Mouse (Mus musculus): ENCODE results near the gene Fen1.
A peak's percentile ranks its signal among the peaks of the same experiment; 100 is the strongest.

Fen1 gene

DNA sequence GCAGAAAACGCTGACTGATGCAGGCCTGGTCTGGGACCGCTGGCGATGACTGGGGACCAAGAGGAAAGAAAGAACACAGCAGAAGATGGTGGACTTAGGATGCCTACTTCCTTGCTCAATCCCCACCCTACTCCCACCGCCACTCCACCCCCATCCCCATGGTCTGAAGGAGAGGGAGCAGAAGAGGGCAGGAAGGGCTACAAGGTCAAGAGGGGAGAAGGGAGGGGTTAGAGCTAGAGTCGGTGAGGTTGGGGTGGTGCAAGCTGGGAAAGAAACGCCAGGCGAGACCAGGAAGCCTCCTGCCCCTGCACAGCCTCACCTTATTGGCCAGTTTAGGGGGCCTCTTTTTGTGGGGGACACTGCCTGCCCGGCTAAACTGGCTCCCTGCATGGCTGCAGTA is 12.1 kb upstream of the Fen1 start:
- no peak for DNase-seq (ENCODE audit: low read depth, low spot score)

DNA sequence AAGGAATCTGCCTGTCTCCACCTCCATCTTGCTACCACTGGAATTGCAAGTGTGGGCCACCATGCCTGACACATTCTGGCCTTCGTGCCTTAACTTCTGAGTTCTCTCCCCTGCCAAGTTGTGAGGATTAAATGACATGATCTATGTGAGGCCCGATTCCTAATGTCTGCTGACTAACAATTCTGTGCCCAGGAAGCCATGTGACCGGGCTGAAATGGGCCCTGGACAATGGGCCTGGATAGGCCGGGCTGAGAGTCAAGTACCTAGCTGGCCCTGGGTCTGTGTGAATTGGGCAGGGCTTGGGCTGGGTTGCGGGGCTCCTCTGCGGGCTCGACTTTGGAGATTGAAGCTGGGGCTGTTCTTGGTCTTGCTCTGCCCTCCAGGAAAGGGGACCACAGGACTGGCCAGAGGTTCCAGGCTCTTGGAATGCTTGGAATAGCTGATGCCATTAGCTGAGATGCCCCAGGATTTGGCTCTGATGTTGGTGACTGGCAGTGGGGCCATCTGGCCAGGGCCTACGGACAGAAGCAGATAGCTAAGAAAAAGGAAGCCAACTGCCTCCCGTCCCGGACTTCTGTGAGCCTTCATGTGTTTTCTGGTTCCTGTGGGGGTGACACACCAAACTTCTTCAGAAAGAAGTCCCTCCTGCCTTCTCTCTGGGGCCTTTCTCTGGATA is 10.0 kb upstream of the Fen1 start:
- DNase-seq (ENCODE audit: low read depth, low spot score): peak; percentile 24

DNA sequence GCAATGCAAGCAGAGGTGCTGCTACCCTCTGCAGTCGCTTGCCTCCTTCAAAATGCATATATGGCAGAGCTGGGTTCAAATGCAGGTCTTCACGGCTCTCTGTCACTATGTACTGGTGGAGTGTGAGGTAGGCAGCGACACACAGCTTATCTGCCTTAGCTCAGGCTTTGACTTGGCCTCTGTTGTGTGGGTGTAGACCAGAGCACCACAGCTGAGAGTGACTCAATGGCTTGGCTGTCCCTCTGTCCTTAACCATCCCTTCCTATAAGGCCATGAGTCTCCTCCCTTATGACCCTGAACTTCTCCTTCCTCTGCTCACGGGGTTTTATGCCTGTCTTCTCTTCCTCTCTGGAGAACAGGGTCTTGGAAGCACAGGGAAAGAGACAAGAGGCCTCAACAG is 6.9 kb upstream of the Fen1 start:
- DNase-seq (ENCODE audit: low read depth, low spot score): no peak

DNA sequence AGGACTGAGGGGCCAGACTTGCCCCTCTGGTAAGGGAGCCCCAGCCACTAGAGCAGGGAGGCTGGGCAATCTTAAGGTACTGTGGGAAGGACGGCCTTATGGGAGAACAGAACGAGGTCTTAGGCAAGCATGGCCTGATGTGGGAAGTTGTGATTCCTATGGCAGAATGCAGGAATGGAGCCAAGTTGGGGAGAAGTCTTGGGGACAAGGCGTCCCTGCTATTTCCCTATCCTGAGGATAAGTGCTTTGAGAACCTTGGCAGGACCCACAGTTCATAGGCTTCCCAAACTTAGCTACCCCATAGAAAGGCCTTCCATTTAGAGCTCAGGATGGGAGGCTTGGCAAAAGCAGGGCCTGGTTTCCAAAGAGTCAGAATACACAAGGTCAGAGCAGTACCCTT is 4.9 kb upstream of the Fen1 start:
- DNase-seq (ENCODE audit: low read depth, low spot score): no peak

DNA sequence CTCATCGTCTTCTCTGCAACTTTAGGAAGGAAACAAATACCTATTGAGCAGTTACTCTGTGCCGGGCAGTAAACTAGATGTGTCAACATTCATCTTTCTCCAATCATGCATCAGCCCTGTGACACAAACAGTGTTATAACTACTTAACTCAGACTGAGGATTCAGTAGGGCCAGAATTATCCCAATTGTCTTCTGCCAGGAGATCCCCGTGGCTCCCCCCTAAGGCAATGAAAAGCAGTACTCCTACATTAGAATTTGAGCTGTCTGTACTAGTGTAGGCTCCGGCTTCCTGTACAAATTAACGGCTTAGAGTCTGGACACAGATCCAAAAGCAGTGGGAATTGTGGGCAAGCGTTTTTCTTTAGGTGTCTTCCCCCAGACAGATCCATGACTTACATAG is 1.1 kb upstream of the Fen1 start:
- DNase-seq (ENCODE audit: low read depth, low spot score): no peak

DNA sequence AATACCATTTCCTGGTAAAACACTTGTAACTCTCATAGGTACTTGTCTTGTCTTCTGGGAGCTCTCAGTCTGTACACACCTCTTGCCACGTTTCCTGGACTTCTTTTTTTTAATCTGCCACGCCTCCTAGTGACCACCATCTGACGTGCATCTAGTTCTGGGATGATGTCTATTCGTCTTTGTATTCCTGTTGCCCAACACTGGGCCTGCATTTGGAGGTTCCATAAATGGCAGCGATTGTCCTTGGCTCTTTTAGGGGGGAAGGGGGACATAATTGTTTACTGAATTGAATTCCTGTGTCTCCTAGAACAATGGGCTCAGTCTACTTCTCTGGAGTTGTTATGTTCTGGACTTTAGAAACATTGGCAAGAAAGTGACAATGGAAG is 640 bp upstream of the Fen1 start:
- DNase-seq (ENCODE audit: low read depth, low spot score): peak; percentile 91

DNA sequence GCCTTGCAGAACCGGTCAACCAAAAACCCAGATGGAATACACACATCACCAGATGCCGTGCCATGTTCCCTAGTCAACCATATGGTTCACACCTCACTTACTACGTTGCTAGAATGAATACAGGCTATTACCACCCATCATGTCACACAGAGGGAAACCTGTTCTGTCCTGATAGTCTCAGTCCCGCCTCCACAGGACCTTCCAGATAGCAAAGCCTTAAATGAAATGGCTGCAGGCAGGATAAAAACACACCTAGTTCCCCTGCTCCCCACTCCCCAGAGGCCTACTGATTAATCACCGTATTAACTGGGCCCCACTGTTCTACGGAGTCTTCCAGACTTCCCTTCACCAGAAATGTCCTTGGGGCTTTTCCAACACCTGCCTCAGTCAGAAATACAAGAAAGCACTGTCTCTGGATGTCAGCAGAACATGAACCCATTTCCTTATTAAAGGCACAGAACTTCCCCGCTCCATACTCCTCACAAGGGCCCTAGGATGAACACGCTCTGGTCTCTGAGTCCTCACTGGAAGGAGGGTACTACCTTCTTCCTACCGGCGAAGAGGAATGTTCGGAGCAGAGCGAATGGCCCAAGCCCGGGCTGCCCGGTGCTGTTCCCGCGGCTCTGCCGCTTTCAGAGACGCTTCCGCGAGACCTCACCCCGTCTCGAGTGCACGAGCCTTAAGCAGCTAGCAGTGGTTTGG is 672 bp downstream of the Fen1 start:
- no peak for DNase-seq (ENCODE audit: low read depth, low spot score)

DNA sequence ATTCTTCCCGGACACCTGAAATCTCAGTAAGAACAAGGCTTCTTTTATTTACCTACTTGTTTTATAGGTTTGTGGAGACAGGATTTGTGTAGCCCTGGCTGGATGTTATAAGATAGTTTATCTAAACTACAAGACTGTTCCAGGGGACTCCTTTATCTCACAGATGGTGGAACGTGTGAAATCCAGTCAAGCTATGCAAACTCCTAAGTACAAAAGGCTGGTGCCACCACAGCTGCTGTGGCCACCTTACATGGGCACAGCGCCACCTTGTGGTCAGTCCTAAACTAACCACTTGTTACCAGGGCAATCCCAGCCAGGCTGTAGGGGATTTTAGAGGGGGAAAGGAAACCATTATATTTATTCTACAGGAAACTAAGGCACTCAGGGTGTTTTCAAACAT is 5.2 kb downstream of the Fen1 start:
- DNase-seq (ENCODE audit: low read depth, low spot score): peak; percentile 92

DNA sequence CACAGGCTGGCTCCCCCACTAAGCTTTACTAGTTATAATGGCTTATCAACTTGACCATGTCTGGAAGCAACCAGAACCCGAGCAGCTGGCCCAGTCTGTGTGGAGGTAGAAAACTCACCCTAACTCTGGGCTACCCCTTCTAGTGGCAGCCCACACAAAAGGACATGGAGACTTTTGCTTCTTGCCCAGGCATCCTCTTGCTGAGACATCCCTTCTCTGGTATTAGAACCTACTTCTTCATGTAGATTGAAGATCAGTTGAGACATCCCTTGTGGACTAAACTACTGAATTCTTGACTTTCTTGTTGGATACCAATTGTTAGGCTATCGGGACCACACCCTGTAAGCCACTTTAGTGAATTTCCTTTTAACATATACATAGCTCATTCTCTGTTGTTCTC is 5.7 kb downstream of the Fen1 start:
- DNase-seq (ENCODE audit: low read depth, low spot score): no peak

DNA sequence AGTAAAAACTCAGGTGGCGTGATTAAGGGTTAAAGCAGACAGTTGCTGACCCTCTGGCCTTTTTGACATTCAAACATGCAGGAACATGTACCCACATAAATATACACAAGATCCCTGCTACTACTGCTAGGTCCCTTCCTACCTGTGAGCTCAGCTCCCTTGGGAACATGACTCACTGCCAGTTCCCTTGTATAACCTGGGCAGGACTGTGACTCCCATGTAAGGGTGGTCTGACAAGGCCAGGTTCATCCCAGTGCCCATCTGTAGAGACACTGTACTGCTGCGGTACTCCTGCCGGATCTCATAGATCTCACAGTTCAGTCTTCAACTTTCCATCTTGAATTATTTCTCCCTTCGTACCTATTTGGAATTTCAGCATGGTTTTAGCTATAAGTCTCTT is 6.8 kb downstream of the Fen1 start:
- no peak for DNase-seq (ENCODE audit: low read depth, low spot score)

DNA sequence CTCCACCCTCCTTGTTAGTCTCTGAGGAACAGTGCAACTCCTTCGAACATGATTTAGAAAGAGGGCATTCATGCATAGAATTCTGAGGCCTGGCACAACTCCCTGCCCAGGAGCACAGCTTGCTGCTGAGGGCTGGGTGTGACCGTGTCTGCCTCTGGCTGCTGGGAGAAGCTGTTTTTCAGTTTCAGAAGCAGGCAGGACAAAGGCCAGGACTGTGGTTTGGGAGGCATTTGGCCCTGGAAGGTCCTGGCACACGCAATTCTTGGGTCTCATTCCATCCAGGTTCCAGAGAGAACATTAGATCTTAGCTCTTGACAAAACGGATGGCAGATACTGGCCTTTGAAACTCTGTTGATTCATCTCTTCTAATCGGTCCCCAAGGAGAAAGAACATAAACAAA is 8.7 kb downstream of the Fen1 start:
- no peak for DNase-seq (ENCODE audit: low read depth, low spot score)

DNA sequence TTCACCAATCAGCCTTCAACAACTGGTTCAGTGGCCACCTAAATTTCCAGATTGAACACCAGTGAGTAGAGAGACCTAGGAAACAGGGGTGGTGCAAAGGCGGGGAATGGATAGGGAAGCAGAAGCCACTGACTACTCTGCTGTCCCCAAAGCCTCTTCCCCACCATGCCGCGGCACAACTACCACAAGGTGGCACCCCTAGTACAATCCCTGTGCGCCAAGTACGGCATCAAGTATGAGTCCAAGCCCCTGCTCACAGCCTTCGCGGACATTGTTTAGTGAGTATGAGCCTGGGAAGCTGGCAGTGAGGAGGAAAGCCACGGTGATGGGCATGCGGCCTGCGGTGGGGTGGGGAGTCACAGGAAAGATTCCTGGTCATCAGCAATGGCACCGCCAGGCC is 9.6 kb downstream of the Fen1 start:
- DNase-seq (ENCODE audit: low read depth, low spot score): no peak

DNA sequence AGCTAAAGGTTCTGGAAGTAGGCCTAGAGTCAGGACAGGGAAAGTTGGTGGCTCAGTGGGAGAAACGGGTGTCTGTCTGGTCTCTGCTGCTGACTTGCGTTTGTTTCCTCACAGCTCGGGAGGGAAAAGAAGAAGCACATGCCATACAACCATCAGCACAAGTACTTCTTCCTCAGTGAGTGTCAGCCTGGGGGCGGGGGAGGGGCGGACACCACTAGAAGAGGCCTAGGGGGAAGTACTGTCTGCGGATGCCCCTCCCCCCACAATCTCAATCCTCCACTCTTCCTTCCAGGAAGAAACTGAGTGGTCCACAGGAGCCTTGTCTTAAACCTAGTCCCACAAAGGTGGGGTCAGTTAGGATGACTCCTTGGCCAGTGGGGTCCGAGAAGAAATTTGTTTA is 12.6 kb downstream of the Fen1 start:
- peak; percentile 51 for DNase-seq (ENCODE audit: low read depth, low spot score)

DNA sequence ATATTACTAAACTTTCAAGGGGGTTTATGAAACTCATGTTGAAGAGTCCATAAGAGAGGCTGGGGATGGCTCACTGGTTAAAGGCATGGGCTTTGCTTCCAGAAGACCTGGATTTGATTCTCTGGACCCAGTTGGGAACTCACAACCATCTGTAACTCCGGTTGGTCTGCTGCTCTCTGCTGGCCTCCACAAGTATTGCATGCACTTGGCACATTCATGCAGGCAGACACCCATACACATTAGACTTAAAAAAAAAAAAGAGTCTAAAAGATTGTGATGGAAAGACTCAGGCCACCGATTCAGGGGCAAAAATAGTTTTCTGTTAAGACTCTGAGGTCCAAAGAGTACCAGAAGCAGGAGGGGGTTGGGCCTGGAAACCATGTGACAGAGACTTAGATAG is 13.2 kb downstream of the Fen1 start:
- peak; percentile 79 for DNase-seq (ENCODE audit: low read depth, low spot score)

DNA sequence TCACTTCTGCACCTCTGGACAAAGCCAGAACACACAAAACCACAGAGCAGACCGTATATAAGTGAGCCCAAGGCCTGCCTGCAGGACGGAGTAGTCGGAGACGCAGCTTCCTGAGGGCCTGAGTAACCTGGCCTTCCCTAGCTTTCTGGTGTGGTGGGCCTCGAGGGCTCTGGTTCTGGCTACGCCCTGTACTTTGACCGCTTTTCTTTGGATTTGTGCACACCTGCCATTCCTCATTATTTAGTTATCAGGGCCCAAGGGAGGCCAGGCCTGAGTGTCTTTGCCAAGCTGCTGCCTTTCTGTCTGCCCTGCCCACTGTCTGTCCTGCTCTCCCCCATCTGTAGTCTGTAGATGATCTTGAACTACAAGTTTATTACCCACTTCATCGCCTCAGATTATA is 14.0 kb downstream of the Fen1 start:
- no peak for DNase-seq (ENCODE audit: low read depth, low spot score)

DNA sequence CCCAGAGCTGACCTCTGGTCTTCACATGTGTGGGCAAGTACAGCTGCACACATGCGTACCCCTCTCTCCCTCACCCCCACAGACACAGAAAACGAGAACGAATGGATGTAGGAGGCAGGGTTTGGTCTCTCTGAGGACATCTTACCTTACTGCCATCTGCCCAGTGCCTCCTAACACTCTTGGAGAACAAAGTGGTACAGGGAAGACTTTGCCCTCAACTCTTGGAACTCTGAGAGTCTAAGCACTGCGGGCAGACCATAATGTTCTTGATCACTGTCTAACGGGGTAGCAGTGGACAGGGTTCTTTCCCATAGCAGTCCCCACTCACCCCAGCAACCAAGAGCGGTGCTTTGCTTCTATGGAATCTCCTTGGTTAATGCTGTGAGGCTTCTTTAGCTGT is 14.9 kb downstream of the Fen1 start:
- DNase-seq (ENCODE audit: low read depth, low spot score): no peak

DNA sequence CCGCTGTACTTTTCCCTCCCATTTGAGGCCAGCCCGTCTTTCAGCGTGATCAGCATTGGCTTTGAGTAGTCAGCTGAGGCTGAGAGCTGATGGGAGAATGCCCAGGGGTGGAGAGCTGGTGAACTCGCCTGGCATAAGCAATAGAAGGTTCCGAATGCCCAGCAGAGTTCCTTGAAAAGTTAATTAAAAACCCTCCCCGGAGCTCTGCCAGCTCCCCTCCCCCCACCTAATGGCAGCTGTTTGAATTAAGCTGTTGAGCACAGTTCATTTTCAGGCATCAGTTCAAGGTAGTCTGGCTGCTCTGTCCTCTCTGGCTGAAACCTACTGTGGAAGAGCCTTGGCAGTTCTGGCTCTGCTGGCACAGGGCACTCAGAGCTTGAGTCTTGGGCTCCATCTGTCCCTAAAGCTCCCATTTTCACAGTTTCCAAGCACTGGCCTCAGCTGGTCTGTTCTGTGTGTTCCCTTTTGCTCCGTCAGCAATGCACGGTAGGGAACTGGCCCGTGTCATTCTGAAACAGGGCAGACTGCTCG is 15.6 kb downstream of the Fen1 start:
- DNase-seq (ENCODE audit: low read depth, low spot score): peak; percentile 95

DNA sequence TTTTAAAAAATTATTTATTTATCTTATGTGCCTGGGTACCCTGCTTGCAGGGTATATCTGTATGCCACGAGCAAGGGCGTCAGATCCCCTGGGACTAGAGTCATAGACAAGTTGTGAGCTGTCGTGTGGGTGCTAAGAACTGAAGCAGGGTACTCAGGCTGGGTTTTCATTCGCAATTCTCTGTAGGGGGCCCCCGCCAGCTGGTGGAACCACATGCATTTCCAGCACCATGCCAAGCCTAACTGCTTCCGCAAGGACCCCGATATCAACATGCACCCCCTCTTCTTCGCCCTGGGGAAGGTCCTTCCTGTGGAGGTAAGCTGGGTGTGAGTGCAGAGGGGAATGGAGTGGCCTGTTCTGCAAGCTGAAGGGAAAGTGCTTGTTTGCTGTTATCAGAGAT is 17.4 kb downstream of the Fen1 start:
- DNase-seq (ENCODE audit: low read depth, low spot score): no peak

DNA sequence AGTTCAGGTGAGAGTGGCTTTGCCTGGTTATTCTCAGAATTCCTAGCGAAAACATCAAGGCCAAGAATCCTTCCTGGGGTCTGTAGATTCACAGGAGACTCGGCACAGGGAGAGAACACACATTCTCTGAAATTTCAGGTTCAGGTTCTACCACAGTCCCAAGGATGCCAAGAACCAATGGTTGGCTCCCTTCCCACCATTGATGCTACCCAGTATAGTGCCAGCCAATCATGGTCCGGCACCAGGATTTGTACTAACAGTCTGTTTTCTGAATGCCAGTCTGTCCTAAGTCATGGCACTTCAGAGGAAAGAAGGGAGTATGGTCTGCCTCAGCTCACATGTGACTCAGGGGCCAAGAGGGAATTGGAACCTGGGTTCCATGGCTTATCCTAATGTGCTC is 18.1 kb downstream of the Fen1 start:
- DNase-seq (ENCODE audit: low read depth, low spot score): no peak

DNA sequence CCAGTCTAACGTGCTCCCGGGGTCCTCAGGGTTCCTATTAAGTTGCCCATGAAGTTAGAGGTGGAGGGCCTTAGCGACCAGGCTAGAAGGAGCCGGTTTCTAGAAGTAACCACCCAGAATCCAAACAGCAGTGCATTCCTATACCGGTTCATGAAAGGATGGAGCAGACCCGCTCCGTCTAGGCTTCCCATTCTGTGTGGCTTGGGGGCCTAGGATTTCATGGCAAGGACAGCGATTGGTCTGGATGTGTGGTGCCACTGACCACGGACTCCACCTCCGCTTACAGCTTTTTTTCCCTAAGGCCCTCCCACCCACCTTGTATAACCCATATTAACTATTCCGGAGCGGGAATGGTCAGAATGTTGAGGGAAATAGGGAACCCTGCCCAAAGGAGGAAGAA is 19.9 kb downstream of the Fen1 start:
- DNase-seq (ENCODE audit: low read depth, low spot score): peak; percentile 65

DNA sequence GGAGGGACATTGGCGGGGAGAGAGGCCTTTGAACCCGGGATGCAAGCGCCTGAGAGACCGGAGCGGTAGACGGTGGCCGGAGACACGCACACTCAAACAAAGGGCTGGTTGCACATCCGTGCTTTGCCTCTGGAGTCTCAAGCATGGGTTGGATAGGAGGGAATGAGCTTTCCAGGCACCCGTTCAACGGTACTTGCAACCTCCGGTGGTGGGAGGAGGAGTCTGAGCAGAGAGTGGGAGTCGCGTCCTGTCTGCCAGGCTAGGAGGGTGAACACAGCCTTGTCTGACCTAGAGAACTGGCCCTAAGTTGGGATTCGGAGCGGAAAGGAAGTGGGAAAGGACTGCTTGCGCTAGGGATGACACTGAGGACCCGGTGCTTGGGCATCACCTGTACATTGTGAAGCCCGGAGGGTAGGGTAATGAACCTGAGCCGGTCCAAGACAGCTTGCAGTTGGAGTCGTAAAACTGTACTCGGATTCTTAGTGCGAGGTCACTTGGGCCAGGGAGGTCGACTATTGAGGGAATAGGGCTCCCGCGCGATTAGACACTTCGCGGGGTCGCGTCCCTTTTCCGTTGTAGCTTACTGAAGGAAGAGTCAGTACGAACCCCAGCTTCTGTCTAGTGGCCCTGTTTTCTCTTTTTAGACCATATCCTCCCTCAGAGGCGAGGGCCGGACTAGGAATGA is 20.5 kb downstream of the Fen1 start:
- peak; percentile 97 for DNase-seq (ENCODE audit: low read depth, low spot score)

DNA sequence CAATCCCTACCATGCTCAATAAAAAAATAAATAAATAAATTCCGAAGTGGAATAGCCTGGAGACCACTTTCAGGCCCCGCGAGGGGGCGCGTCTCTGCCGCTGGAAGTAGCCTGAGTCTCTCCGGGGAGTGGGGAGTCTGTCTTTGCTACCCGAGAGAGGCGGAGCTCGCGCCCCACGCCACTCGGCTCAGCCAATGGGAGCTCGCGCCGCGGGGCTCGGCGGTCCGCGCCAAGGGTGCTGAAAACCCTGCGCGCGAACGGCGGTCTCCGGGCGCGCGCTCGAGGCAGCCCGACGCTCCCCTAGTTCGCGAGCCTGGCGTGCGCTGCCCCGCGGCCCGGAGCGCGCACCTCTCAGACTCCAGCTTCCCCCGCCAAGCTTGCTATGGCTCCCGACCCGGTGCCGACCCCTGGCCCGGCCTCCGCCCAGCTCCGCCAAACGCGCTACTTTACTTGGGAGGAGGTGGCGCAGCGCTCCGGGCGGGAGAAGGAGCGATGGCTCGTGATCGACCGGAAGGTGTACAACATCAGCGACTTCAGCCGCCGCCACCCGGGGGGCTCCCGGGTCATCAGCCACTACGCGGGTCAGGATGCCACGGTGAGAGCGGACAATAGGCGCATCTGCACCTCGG is 21.2 kb downstream of the Fen1 start, which contains the start of gene Fads1:
Gene Fads1, plus strand, starts transcription at position 219 of the 629 bp plus-strand sequence.
- DNase-seq (ENCODE audit: low read depth, low spot score): peak; percentile 98

Data from brain, adult 2 months (tissue).